Mouse (Mus musculus) intestine, embryonic 14.5 days (tissue): ENCODE results near the gene Cela1. TPM values are rescaled to one million over a fixed set of nuclear protein-coding genes. Genes with fewer than 3 reads are reported as not detected.

ENCODE experiments used
- ATAC-seq: fragments of 200-750 bp; cut with Nextera tagmentation; replicated peaks from 2 replicates; pipeline ENCODE4 v1.8.0; 2017; ENCODE audit warnings: low read depth, moderate number of reproducible peaks, moderate TSS enrichment, moderate library complexity; ENCODE audit not compliant: low FRiP score, low TSS enrichment
- DNase-seq: peaks from one replicate; pipeline ENCODE4 v3.0.0-alpha.2; 2018; ENCODE audit warnings: low spot score
- H3K27ac ChIP-seq: fragments of 300-500 bp; sonication (generic); 2 replicates; pipeline ENCODE4 v1.5.1; 2014; ENCODE audit warnings: low read depth, mild to moderate bottlenecking, control low read depth
- H3K27me3 ChIP-seq: fragments of 300-500 bp; sonication (generic); replicated peaks from 2 replicates; pipeline ENCODE4 v1.6.1; 2014; ENCODE audit warnings: low read length, control low read depth; ENCODE audit not compliant: control insufficient read depth, insufficient read depth
- H3K36me3 ChIP-seq: fragments of 300-500 bp; sonication (generic); 2 replicates; pipeline ENCODE4 v1.6.1; 2014; ENCODE audit warnings: low read length, control low read depth; ENCODE audit not compliant: control insufficient read depth, insufficient read depth
- H3K4me1 ChIP-seq: fragments of 300-500 bp; sonication (generic); replicated peaks from 2 replicates; pipeline ENCODE4 v1.6.1; 2014; ENCODE audit warnings: low read length, control low read depth, mixed read lengths; ENCODE audit not compliant: control insufficient read depth, insufficient read depth
- H3K4me2 ChIP-seq: fragments of 300-500 bp; sonication (generic); 2 replicates; pipeline ENCODE4 v1.6.1; 2014; ENCODE audit warnings: low read length
- H3K4me3 ChIP-seq: fragments of 300-500 bp; sonication (generic); 2 replicates; pipeline ENCODE4 v1.5.1; 2014; ENCODE audit warnings: low read depth, low read length, control low read depth, mixed read lengths
- H3K9ac ChIP-seq: fragments of 300-500 bp; sonication (generic); 2 replicates; pipeline ENCODE4 v1.6.1; 2014; ENCODE audit warnings: mild to moderate bottlenecking, low read length
- H3K9me3 ChIP-seq: fragments of 300-500 bp; sonication (generic); 2 replicates; pipeline ENCODE4 v1.6.1; 2016; ENCODE audit warnings: low read length, control low read depth; ENCODE audit not compliant: control insufficient read depth
- WGBS: fragments of 180-500 bp; shearing (Covaris S2); extraction: QIAGEN DNeasy Blood & Tissue Kit; methylation state at CpG from one replicate; pipeline ENCODE4 v1.1.7; 2014; 5-methylcytosine and 5-hydroxymethylcytosine counted together
- polyA plus RNA-seq: library from polyadenylated mRNA; unstranded; fragments of >200 nt; fragmentation: Nextera tagmentation; extraction: Ambion mirVana; gene quantifications from 2 replicates; pipeline ENCODE4 v1.2.1, GENCODE M21; 2014

Gene Cela1
- polyA plus RNA-seq, 1 experiment from 2014 or later, result 49.9 TPM

GRCm38 (mm10) chr15:100684450-100684849, 3.3 kb downstream of the Cela1 start:
- Histone ChIP-seq H3K4me1 (peaks cover 8% of the 10 kb centered on the region), H3K9me3 (no peaks in the 10 kb centered on the region), H3K4me3 (no peak overlapping the region), H3K27ac (no peak overlapping the region), H3K27me3 (no peaks in the 10 kb centered on the region), H3K4me2 (no peak overlapping the region), H3K36me3 (no peaks in the 10 kb centered on the region), H3K9ac (no peak overlapping the region)
- ATAC-seq (no peak), DNase-seq (no peak)
- 56% methylated on average over 10 of the region's 10 CpGs for WGBS

- ATAC-seq (no peak), DNase-seq (peak; percentile 88)
- H3K27me3 ChIP-seq, result no peaks in the 10 kb centered on the region
- H3K4me1 ChIP-seq, result peaks cover 8% of the 10 kb centered on the region
- H3K36me3 ChIP-seq, result no peaks in the 10 kb centered on the region
- no peak overlapping the region for H3K4me3 ChIP-seq
- no peak overlapping the region for H3K4me2 ChIP-seq
- H3K9me3 ChIP-seq, result no peaks in the 10 kb centered on the region
- no peak overlapping the region for H3K27ac ChIP-seq
- no peak overlapping the region for H3K9ac ChIP-seq
- WGBS, result 50% methylated on average over 2 of the region's 2 CpGs
Observed at GRCm38 (mm10) chr15:100683041-100683440, 4.7 kb downstream of the Cela1 start.

GRCm38 (mm10) chr15:100681770-100682169, 6.0 kb downstream of the Cela1 start:
- Histone ChIP-seq H3K27me3 (no peaks in the 10 kb centered on the region), H3K9me3 (no peaks in the 10 kb centered on the region), H3K9ac (no peak overlapping the region), H3K4me3 (no peak overlapping the region), H3K36me3 (no peaks in the 10 kb centered on the region), H3K4me2 (no peak overlapping the region), H3K4me1 (no peaks in the 10 kb centered on the region), H3K27ac (no peak overlapping the region)
- no peak for ATAC-seq
- WGBS, result 43% methylated on average over 7 of the region's 7 CpGs
- no peak for DNase-seq

GRCm38 (mm10) chr15:100680381-100680780, 7.3 kb downstream of the Cela1 start:
- Histone ChIP-seq H3K36me3 (no peaks in the 10 kb centered on the region), H3K27ac (no peak overlapping the region), H3K4me3 (no peak overlapping the region), H3K4me1 (no peaks in the 10 kb centered on the region), H3K9ac (no peak overlapping the region), H3K4me2 (no peak overlapping the region), H3K27me3 (no peaks in the 10 kb centered on the region), H3K9me3 (no peaks in the 10 kb centered on the region)
- DNase-seq (no peak), ATAC-seq (no peak)
- 33% methylated on average over 3 of the region's 3 CpGs for WGBS

- WGBS, result 68% methylated on average over 14 of the region's 14 CpGs
- no peak overlapping the region for H3K9ac ChIP-seq
- peaks cover 1% of the 10 kb centered on the region; the same call in 1 of the 2 replicates for H3K4me1 ChIP-seq
- H3K4me2 ChIP-seq, result no peak overlapping the region
- no peak overlapping the region for H3K4me3 ChIP-seq
- no peaks in the 10 kb centered on the region for H3K9me3 ChIP-seq
- no peaks in the 10 kb centered on the region for H3K27me3 ChIP-seq
- 0 out of 2 replicates have a peak overlapping the region, but pooled peaks have one; percentile 69 for H3K27ac ChIP-seq
- no peaks in the 10 kb centered on the region for H3K36me3 ChIP-seq
- ATAC-seq, result no peak; the same call in 1 of the 2 replicates
- no peak for DNase-seq
Observed at GRCm38 (mm10) chr15:100679005-100679404, 8.7 kb downstream of the Cela1 start.

GRCm38 (mm10) chr15:100678581-100678980, 9.1 kb downstream of the Cela1 start:
- Histone ChIP-seq H3K4me3 (no peak overlapping the region), H3K9ac (no peak overlapping the region), H3K36me3 (no peaks in the 10 kb centered on the region), H3K4me2 (no peak overlapping the region), H3K9me3 (no peaks in the 10 kb centered on the region), H3K4me1 (peaks cover 2% of the 10 kb centered on the region; the same call in 1 of the 2 replicates), H3K27me3 (no peaks in the 10 kb centered on the region), H3K27ac (peak overlapping the region; percentile 69; the same call in 1 of the 2 replicates)
- ATAC-seq (no peak), DNase-seq (no peak)
- WGBS, result 70% methylated on average over 12 of the region's 12 CpGs

GRCm38 (mm10) chr15:100677675-100678074, 10.0 kb downstream of the Cela1 start:
- H3K36me3 ChIP-seq, result no peaks in the 10 kb centered on the region
- H3K27me3 ChIP-seq, result no peaks in the 10 kb centered on the region
- no peak overlapping the region for H3K4me3 ChIP-seq
- whole genome bisulfite sequencing, result 88% methylated on average over 8 of the region's 8 CpGs
- H3K4me1 ChIP-seq, result peaks cover 2% of the 10 kb centered on the region; the same call in 1 of the 2 replicates
- ATAC-seq (no peak), DNase-seq (no peak)
- no peak overlapping the region for H3K4me2 ChIP-seq
- no peak overlapping the region for H3K9ac ChIP-seq
- no peak overlapping the region for H3K27ac ChIP-seq
- H3K9me3 ChIP-seq, result no peaks in the 10 kb centered on the region

GRCm38 (mm10) chr15:100676521-100676920, 11.2 kb downstream of the Cela1 start:
- no peak for ATAC-seq
- no peak for DNase-seq
- no peak overlapping the region for H3K27ac ChIP-seq
- H3K4me1 ChIP-seq, result peaks cover 2% of the 10 kb centered on the region; the same call in 1 of the 2 replicates
- H3K9ac ChIP-seq, result no peak overlapping the region
- WGBS, result 82% methylated on average over 1 of the region's 1 CpGs
- no peak overlapping the region for H3K4me3 ChIP-seq
- H3K27me3 ChIP-seq, result no peaks in the 10 kb centered on the region
- H3K9me3 ChIP-seq, result no peaks in the 10 kb centered on the region
- no peak overlapping the region for H3K4me2 ChIP-seq
- no peaks in the 10 kb centered on the region for H3K36me3 ChIP-seq

GRCm38 (mm10) chr15:100675486-100675885, 12.2 kb downstream of the Cela1 start:
- ATAC-seq, result no peak
- H3K4me3 ChIP-seq, result no peak overlapping the region
- peak overlapping the region; percentile 38; the same call in 1 of the 2 replicates for H3K27ac ChIP-seq
- H3K4me2 ChIP-seq, result no peak overlapping the region
- peaks cover 2% of the 10 kb centered on the region; the same call in 1 of the 2 replicates for H3K4me1 ChIP-seq
- H3K36me3 ChIP-seq, result no peaks in the 10 kb centered on the region
- no peaks in the 10 kb centered on the region for H3K27me3 ChIP-seq
- DNase-seq, result no peak
- 24% methylated on average over 3 of the region's 3 CpGs for WGBS
- H3K9ac ChIP-seq, result no peak overlapping the region
- no peaks in the 10 kb centered on the region for H3K9me3 ChIP-seq
